Mouse (Mus musculus): ENCODE measurements around the gene Hist1h1e.
"Not testable (repeated sequence)": the region's sequence is repeated elsewhere in the genome, so short reads cannot be mapped to it uniquely, and the experiment has no call there.

Gene Hist1h1e

GRCm38 (mm10) chr13:23622175-23622671 lies at the start of gene Hist1h1e:
Gene Hist1h1e (minus strand): TSS chr13:23622558.
- TF ChIP-seq GATA4 (IDR thresholded peaks at IDR 0.05; ENCODE audit: insufficient replicate concordance, low read length): not testable (repeated sequence)

DNA sequence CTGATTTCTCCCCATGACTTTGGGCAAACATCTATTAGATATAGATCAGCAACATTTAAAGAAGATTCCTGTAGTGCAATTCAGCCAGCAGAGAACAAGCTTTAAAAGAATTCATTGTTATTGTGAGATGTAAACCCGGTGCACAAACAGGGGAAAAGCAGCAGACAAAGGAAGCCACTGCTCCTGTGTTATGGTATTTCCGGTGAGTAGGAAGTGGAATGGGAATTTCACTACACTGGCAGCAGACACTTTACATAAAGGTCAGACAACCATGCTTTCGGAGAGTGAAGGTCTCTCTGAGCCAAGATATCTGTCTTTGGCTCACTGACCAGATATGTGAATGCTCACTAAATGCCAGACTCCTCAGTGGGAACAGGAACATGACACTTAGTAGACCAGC lies 40.2 kb upstream of the Hist1h1e start:
- no peak for TF ChIP-seq GATA4 (IDR thresholded peaks at IDR 0.05; ENCODE audit: insufficient replicate concordance, low read length)

- no peak for TF ChIP-seq GATA4 (IDR thresholded peaks at IDR 0.05; ENCODE audit: insufficient replicate concordance, low read length)
These were observed 37.4 kb upstream of the Hist1h1e start for GRCm38 (mm10) chr13:23659636-23660366.

GRCm38 (mm10) chr13:23630653-23631052 lies 8.3 kb upstream of the Hist1h1e start:
- TF ChIP-seq GATA4 (IDR thresholded peaks at IDR 0.05; ENCODE audit: insufficient replicate concordance, low read length): no peak

DNA sequence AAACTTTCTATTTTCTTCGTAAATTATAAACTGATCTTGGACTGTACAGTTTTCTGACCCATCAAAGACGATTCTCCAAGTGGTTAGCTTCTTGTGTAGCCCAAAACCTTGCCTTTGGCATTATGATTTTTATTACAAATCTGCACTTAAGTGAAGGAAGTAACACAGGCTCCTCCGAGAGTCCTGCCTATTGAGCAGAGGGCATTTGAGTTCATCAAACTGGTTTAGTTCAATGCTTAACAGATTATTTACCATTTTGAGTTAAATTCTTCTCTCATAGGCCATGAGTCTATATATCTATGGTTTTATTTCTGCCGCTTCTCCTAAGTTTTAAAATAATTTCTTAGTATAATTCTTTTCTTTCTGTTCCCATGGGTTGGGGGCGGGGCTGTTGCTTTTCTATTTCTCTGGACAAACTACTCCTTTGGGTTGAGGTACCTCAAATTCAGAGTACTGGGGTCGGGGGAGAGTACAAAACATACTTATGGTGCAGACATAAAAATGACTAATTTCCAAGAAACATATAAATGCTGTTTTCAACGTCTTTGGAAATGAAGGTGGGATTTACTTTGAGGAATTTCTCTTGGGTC lies 598 bp upstream of the Hist1h1e start:
- TF ChIP-seq GATA4 (IDR thresholded peaks at IDR 0.05; ENCODE audit: insufficient replicate concordance, low read length): no peak

GRCm38 (mm10) chr13:23621532-23622174 lies 705 bp downstream of the Hist1h1e start:
- TF ChIP-seq GATA4 (IDR thresholded peaks at IDR 0.05; ENCODE audit: insufficient replicate concordance, low read length): no peak; the same call in 1 of the 2 replicates

- peak; percentile 47; the same call in 1 of the 2 replicates for TF ChIP-seq GATA4 (IDR thresholded peaks at IDR 0.05; ENCODE audit: insufficient replicate concordance, low read length)
These were observed 1.4 kb downstream of the Hist1h1e start, which contains the start of gene Hist1h2be for GRCm38 (mm10) chr13:23620733-23621531. Gene Hist1h2be (minus strand): TSS chr13:23621124.

- no peak for TF ChIP-seq GATA4 (IDR thresholded peaks at IDR 0.05; ENCODE audit: insufficient replicate concordance, low read length)
These were observed 2.2 kb downstream of the Hist1h1e start for GRCm38 (mm10) chr13:23620056-23620732.

GRCm38 (mm10) chr13:23611638-23612037 lies 10.7 kb downstream of the Hist1h1e start:
- no peak for TF ChIP-seq GATA4 (IDR thresholded peaks at IDR 0.05; ENCODE audit: insufficient replicate concordance, low read length)

DNA sequence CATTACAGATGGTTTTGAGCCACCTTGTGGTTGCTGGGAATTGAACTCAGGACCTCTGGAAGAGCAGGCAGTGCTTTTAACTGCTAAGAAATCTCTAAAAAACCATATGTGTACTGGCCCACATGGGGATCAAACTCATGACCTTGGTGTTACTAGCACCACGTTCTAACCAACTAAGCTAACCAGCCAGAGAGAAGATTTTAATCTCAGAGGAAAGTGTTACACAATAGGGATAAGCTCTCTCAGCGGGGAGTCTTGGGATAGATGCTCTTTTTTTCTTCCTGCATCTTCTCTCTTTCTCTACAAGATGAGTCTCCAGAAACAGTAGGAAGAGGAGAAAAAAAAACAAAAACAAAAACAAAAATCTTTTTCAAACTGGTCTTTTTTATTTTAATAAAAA lies 12.0 kb downstream of the Hist1h1e start:
- no peak for TF ChIP-seq GATA4 (IDR thresholded peaks at IDR 0.05; ENCODE audit: insufficient replicate concordance, low read length)

DNA sequence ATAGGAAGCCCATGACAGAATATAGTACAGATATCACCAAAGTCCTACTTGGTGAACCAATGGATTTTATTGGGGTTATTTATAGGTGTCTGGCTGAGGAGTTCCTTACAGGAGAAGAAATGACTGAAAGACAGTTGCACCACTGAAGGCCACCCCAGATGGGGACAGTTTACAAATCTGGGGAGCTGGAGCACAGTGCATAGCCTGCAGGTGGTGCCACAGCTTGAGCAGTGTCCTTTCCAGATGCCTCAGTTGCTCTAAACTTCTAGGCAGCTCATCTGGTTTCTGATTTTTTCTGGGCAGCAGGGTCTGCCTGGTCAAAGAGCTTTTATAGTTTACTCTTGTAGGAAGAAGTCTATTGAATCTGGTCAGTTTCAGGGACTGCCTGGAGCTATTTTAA lies 12.5 kb downstream of the Hist1h1e start:
- no peak for TF ChIP-seq GATA4 (IDR thresholded peaks at IDR 0.05; ENCODE audit: insufficient replicate concordance, low read length)

DNA sequence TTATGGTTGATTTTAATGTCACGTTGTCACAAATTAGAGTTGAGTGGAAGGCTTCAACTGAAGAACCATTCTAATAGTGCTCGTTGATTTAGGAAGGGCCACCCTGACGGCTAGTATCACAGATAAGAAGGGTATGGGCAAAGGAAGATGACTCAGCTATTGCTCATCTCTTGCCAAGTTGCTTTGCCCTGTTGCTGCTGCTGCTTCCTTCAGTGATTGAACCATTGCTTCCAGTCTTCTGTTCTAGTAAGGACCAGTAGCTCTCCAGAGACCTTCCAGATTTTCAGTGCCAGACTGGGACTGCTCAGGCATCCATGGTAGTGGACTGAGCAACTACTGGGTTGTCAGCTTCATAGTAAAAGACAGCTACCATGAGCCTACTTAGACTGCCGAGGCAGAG lies 13.1 kb downstream of the Hist1h1e start:
- TF ChIP-seq GATA4 (IDR thresholded peaks at IDR 0.05; ENCODE audit: insufficient replicate concordance, low read length): no peak

- TF ChIP-seq GATA4 (IDR thresholded peaks at IDR 0.05; ENCODE audit: insufficient replicate concordance, low read length): no peak
These were observed 17.3 kb downstream of the Hist1h1e start for GRCm38 (mm10) chr13:23605052-23605451.

- no peak for TF ChIP-seq GATA4 (IDR thresholded peaks at IDR 0.05; ENCODE audit: insufficient replicate concordance, low read length)
These were observed 17.9 kb downstream of the Hist1h1e start for GRCm38 (mm10) chr13:23604452-23604851.
